Mouse (Mus musculus) natural killer cell, adult 2 months (primary cell): ENCODE measurements around the gene Rasgrp2.
A peak's percentile ranks its signal among the peaks of the same experiment; 100 is the strongest.

Experiments
- DNase-seq, 2 experiments: peaks; one replicate each; pipeline ENCODE4 v3.0.0; 2022; ENCODE audit warnings: low spot score in 2 of 2

Rasgrp2 gene

DNA sequence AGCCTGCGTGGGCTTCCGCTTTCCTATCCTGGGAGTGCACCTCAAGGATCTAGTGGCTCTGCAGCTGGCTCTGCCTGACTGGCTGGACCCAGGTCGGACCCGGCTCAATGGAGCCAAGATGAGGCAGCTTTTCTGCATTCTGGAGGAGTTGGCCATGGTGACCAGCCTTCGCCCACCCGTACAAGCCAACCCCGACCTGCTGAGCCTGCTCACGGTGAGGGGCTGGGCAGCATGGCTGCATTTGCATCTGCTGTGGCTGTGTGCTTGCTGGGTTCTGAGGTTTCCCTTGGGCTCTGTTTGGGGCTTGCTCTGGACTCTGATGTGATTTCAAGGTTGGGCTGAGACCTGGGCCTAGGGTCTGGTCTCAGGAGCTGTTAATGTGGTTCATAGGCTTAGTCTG lies 8.0 kb downstream of the Rasgrp2 start:
- no peak for DNase-seq

GRCm38 (mm10) chr19:6407816-6408510 lies 8.8 kb downstream of the Rasgrp2 start:
- DNase-seq: no peak

DNA sequence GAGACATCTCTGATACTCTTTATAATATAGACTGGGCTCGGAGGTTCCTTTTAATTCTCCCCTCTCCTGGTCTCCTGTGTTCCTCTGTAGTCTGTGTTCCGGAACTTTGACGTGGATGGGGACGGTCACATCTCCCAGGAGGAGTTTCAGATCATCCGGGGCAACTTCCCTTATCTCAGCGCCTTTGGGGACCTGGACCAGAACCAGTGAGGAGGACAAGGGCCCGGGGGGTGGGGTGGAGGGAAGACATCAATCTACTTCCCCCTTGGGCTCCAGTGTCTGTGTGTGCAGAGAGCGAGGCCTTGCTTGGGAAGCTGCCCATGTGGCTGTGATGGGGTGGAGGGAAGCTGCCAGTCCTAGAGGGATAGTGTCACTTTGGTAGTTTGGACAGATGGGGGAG lies 9.6 kb downstream of the Rasgrp2 start:
- no peak for DNase-seq

DNA sequence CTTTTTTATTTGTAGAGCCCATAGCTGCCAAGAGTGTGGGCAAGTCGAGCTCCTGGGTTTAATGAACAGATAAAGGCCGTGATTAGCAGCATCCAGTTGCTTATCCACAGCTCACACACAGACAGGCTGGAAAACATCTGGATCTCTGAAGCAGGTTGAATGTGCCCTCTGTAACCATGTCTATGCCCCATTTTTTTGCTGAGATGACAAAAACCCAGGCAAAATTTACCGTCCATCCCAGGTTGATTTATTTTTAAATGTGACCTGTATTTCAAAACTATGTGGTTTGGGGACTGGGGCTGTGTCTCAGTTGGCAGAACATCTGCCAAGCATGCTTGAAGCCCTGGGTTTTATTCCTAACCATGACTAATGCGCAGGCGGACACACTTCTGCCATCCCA lies 10.0 kb downstream of the Rasgrp2 start:
- no peak for DNase-seq

DNA sequence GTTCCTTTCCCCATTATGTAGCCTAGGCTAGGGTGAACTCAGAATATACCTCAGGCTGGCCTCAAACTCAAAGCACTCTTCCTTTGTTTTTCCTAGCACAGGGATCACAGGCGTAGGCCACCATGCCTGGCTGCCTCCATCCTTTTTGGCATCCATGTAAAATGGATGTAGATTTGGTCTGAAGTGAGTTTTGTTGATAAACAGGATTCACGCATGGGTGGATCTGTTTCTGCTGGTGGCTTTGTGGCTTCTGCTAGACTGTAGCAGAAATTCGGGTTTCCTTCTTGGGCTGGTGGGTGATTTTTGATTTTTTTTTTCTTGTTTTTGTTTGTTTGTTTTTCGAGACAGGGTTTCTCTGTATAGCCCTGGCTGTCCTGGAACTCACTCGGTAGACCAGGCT lies 10.8 kb downstream of the Rasgrp2 start:
- DNase-seq: no peak

DNA sequence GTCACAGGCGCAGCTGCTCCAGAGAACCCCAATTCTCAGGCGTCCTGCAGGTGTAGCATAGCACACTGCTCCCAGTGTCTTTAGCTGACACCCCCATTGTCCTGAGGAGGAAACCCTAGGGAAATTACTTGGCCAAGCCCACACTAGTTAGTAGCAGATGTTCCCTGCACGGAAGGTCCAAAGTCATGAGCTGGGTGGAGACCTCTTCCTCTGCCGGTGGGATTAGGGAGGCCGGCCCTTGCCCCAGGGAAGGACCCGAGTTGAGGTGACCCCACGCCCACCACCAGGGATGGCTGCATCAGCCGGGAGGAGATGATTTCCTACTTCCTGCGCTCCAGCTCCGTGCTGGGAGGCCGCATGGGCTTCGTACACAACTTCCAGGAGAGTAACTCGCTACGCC lies 13.7 kb downstream of the Rasgrp2 start:
- DNase-seq: no peak

DNA sequence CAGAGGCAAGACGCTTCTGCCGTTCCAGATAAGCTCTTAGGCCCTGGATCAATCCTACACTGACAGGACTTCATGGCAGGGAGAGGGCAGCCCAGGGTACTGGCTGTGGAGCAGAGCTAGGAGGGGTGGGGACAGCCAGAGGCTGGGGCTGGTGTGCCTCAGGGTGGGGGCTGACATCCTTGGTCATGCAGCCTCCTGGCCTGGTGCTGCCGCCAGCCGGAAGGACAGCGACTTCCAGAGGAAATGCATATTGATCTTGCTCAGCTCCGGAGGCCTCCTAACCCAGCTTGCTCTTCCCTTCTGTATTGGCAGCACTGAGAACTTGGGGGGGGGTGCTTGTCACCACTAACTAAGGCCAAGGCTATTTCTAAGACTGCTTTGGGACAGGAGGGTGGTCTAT lies 16.3 kb downstream of the Rasgrp2 start:
- DNase-seq: no peak

GRCm38 (mm10) chr19:6416124-6416770 lies 17.1 kb downstream of the Rasgrp2 start:
- DNase-seq: no peak

DNA sequence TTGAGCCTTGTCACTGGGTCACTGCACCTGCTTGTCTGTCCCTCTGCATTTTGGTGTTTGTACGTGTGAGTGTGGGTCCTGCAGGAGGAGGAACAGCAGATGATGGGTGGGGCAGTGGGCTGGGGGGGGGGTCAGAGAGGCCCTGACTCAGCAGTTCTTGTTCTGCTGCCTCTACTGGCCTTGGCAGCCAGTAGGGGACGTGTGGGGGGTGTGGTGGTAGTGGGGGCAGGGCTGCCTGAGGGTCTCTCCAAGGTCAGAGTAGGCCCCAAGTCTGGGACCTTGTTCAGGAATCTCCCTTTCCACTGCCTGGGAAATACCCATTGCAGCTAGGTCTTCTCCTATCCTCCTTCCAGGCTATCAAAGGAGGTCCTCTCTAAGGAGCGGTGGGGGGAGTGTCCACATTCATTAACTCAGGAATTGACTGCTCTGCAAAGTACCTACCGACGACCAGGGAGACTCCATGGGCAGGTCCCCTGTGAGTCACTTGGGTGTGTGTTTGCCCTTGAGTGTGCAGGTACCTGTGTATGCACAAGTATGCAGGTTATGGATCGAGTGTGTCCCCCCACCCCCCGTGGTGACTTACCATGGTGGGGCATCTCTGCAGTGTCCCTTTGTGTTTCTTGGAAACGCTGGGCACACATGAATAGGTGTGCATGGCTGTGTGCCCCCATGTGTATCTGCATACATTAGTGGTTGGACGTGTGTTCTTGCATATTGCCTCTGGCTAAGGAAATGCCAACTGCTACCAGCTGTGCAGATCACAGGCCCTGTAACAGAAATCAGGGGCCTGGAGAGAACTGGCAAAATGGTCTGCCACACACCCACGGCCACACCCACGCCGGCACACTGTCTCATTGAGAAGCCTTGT lies 18.0 kb downstream of the Rasgrp2 start:
- no peak for DNase-seq

DNA sequence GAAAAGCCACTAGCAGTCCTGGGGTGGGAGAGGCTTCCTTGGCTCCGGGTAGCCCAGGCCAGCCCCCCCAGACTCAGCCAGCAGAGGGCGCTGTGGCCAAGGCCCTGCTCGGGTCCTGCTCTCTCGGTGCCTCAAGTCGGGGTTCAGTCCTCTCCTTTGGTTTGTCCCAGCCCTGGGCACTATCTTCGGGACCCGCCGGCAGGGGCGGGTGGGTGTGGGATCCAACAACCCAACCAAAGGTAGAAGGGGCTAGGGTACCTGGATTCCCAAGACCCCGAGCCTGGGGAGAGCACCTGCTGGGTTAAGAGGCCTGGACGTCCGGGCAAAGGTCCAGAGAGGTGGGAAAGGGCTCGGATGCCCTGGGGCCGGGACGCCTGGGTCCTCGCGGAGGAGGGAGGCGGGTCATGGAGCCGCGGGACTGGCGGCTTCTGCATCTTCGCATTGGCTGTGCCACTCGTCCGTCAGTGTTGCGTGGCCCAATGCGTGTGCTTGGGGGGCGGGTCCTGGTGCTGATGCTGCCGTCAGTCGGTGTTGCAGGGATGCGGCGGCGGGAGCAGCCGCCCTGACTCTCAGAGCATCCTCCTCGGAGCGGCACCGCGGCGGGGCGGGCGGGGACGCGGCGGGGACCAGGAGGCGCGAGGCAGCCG lies 19.2 kb downstream of the Rasgrp2 start, which contains the start of gene Nrxn2:
Nrxn2 (plus strand) TSS at position 499 of the 647 bp plus-strand sequence.
- DNase-seq: peak; percentile 68 to 82

- DNase-seq: no peak
These were observed 20.0 kb downstream of the Rasgrp2 start for GRCm38 (mm10) chr19:6418984-6419692.

DNA sequence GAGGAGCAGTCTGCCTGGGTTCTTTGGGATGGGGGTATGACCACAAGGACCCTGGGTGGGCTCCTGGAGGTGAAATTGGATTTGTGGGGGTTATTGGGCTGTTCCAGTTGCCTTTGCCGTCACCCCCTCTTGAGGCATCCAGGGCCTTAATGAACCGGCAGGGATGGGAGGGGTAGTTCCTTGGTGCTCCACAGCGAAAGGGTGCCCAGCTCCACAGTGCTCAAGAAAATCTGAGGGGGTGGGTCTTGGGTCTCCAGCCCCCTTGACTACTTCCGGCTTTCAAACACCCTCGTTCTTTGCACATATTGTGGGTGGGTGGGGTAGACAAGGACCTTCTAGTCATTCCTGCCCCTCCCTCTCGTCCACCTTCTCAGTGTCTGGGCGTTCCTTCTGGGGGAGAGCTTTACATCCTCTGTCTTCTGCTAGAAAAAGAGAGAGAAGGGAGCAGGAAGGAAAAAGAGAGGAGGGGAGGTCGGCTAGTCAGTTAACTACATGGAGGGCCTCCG lies 20.7 kb downstream of the Rasgrp2 start:
- DNase-seq: no peak

DNA sequence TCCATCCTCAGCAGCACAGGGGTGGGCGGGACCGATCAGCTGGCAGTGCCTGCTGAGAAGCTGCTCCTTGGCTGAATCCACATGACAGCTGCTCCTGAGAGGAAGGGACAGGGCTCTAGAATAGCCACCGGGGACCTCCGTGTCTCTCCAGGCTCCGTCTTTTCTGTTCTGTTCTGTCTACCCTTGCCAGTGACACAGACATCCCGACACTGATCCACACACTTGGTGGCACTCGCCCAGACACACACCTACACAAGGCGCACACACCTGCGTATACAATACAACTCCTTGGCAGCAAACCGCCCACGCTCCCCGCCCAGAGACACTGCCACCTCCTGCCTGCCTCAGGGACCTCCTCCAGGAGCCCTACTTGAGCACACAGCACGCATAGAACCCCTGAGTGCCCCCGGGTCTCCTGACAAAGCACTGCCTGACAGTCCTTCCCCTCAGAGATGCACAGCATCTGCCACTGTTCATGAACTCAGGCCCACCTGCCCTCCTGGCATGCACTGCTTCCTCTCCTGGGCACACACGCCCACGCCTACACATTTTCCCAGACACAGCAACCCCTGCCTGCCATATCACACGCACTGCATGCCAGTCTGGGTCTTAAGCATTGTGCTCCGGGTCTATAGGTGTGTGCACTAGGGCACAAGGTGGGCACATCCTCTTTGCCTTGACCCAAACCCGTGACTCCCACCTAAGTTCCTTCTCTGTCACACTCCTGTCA lies 21.5 kb downstream of the Rasgrp2 start:
- no peak for DNase-seq

GRCm38 (mm10) chr19:6421211-6421590 lies 22.1 kb downstream of the Rasgrp2 start:
- DNase-seq: no peak

- DNase-seq: no peak
These were observed 22.9 kb downstream of the Rasgrp2 start for GRCm38 (mm10) chr19:6422014-6422413.

DNA sequence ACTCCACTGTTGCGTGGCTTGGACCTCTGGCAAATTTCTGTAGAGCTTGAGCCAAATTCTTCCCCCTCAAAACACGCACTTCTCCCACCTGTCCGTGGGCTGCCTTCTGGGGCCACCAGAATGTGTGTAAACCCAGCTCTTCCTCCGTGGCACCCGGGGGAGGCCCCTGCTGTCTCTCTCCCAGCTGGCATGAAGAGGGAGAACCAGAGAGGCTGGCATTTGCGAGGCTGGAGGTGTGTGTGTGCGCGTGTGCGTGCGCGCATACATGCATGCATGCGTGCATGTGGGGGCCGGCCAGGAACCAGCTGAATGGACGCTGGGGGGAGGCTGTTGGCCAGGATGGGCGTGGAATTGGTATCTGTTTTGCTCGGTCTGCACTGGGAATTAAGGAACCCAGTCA lies 24.1 kb downstream of the Rasgrp2 start:
- DNase-seq: no peak

DNA sequence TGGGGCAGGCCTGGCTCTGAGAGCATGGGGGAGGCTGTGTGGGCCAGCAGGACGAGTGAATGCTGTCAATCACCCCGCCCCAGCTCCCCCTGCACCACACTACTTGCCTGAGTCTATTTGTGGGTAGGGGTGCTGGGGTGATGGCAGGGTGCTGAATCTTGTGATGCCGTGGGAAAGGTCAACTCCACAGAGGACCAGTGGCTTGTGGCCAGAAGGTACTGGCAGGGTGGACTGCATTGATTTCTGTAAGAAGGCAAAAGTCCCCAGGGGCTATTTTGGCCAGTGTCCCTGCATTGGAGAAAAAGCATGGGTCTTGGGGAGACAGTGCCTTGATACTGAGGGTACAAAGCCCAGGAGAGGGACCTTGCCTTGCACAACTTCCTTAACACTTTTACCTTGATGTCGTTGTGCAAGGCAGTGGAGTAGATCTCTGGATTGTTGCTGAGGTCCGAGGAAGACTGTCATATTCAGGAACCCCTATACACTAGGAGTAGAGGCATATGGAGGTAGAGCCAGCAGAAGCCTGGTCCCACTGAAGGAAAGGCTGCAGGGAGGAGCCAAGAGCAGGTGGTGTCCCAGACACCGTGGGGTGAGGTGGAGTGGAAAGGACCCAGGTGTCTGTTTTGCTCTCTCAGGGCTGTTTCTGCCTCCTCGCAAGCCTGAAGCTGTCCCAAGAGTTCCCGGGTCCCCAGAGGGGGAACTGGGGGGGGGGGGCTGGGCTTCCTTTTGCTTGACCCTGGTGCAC lies 25.2 kb downstream of the Rasgrp2 start:
- DNase-seq: no peak

GRCm38 (mm10) chr19:6425595-6425994 lies 26.5 kb downstream of the Rasgrp2 start:
- no peak for DNase-seq

DNA sequence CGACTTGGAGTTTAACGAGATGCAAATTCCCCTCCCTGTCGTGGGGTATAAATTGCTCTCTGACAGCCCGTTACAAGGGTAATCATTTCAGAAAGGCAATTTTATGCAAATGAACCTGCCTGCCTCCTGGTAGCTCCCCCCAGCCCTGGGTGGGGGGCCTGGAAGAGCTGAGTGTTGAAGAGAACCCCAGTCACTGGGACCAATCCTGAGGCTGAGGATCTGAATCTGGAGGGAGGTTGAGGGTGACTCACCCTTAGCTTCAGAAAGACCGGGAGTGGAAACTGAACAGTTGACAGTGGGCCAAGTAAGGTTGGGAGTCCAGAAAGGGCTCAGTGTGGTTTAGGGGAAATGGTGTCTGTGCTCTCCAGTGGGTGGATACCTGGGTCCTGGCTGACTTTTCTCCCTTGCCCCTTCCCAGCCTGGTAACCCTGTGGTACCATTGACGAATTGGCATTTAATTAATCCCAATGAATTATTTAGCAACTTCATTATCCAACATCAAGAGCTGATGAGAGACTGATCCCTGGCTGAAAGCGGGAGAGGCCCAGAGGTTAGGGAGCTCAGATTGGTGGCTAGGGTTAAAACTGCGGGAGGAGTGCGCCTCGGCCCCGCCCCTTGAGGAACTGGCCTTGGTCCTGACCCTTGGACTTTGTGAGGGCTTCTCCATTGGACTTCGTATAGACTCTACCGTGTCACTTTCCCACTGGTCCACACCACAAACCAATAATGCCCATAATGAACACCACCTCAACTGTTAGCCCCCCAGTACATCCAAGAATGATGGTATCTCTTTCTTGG lies 27.8 kb downstream of the Rasgrp2 start:
- DNase-seq: peak in 1 of 2 experiments; percentile 54
